Mouse (Mus musculus): ENCODE measurements around the gene Gatc.

GRCm38 (mm10) chr5:115359851-115360372 is 18.9 kb upstream of the Gatc start:
- TF ChIP-seq POLR2A (IDR thresholded peaks at IDR 0.05; ENCODE audit: extremely low read depth, insufficient read depth, low read length): no peak
- no peak for TF ChIP-seq CTCF (IDR thresholded peaks at IDR 0.05; ENCODE audit: extremely low read depth, insufficient read depth, low read length)

All from cortical plate, adult 2 months (tissue).